Mouse (Mus musculus): ENCODE measurements at regions not wholly inside any gene's neighbourhood (a gene's known extent, or its start where the extent isn't known, plus 50 kb on each side); places are given as distances from the start of the nearest gene placed in this dataset.
A peak's percentile ranks its signal among the peaks of the same experiment; 100 is the strongest.

- peak; percentile 38 for DNase-seq (ENCODE audit: low read depth, low spot score)
Measured at GRCm38 (mm10) chr15:103102068-103102840, 64.6 kb downstream of the Smug1 start.

GRCm38 (mm10) chr15:103100121-103100520, 66.8 kb downstream of the Smug1 start:
- no peak for DNase-seq (ENCODE audit: low read depth, low spot score)

GRCm38 (mm10) chr15:103094457-103094856, 72.4 kb downstream of the Smug1 start:
- no peak for DNase-seq (ENCODE audit: low read depth, low spot score)

GRCm38 (mm10) chr15:103093655-103094054, 73.2 kb downstream of the Smug1 start:
- DNase-seq (ENCODE audit: low read depth, low spot score): no peak

- DNase-seq (ENCODE audit: low read depth, low spot score): peak; percentile 19
Measured at GRCm38 (mm10) chr15:103092496-103092895, 73.8 kb downstream of the Hoxc4 start.

GRCm38 (mm10) chr15:103090280-103091164, 71.8 kb downstream of the Hoxc4 start:
- DNase-seq (ENCODE audit: low read depth, low spot score): no peak

- DNase-seq (ENCODE audit: low read depth, low spot score): no peak
Measured at GRCm38 (mm10) chr15:103089852-103090251, 71.1 kb downstream of the Hoxc4 start.

- DNase-seq (ENCODE audit: low read depth, low spot score): no peak
Measured at GRCm38 (mm10) chr15:103089440-103089839, 70.7 kb downstream of the Hoxc4 start.

- DNase-seq (ENCODE audit: low read depth, low spot score): no peak
Measured at GRCm38 (mm10) chr15:103087204-103087603, 68.5 kb downstream of the Hoxc4 start.

GRCm38 (mm10) chr15:103086672-103087069, 67.9 kb downstream of the Hoxc4 start:
- DNase-seq (ENCODE audit: low read depth, low spot score): no peak

All from ES-CJ7 (cell line).